Mouse (Mus musculus): ENCODE data around the gene Zfp60.
"Not testable (repeated sequence)": the region's sequence is repeated elsewhere in the genome, so short reads cannot be mapped to it uniquely, and the experiment has no call there.

The Zfp60 gene

DNA sequence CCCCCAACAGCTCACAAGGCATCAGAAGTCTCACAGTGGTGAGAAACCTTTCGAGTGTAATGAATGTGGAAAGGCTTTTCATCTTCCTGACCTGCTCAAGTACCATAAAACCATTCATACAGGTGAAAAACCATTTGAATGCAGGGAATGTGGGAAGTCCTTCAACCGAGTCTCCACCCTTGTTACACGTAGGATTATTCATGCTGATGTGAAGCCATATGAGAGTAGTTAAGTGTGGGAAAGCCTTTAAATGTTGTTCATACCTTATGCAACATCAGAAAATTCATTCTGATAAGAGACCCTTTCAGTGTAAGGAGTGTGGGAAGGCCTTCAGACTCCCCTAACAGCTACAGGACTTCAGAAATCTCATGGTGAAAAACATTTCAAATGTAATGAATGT is 62.7 kb downstream of the Zfp60 start:
- not testable (repeated sequence) for DNase-seq (ENCODE audit: low spot score in 2 of 2)

DNA sequence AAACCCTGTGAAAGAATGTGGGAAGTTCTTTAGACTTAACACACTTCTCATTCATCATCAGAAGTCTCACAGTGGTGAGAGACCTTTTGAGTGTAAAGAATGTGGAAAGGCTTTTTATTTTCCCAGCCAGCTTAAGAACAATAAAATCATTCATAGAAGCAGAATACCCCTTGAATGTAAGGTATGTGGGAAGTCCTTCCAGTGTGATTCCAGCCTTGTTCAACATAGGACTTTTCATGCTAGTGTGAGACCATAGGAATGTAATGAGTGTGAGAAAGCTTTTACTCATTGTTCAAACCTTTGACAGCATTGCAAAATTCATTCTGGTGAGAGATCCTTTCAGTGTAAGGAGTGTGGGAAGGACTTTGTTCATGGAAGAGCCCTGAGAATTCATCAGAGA is 63.4 kb downstream of the Zfp60 start:
- DNase-seq (ENCODE audit: low spot score in 2 of 2): no peak

DNA sequence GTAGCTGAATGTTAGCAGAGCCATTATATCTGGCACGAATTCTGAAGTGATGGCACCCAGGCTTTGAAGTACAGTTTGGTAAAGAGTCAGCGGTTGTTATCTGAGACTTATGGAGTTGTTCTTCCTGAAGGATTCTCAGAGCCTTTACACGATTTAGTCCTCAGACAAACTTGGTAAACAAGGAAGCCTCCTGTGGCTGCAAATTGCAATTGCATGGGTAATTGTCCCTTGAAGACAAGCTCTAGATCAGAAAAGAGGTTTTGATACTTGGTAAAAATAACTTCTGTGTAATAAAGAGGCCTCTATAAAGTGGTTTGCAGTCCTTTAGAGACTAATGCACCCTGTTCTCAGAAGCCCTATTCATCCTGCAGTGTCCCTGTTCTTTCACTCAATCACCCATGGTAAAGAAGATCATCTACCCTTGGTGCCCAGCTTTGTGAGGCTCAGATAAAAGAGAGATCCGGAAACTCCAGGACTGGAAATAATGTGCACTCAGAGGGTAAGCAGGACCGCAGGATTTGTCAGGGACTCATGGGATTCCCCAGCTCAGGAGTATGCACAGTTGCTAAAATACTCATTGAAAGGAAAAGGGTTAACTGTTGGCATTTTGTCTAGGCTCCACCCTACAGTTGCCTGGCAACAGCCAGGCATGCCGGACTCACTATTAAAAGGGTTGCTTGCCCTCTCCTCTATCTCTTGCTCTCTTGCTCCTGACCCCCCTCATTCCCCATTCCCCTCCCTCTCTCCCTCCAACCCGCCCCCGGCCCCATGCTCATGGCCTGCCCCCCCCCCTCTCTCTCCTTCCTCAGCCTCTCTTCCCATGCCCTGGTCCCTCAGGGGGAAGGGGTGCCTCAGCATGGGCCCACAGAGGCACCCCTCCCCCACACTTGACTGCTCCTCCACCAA is 67.0 kb downstream of the Zfp60 start:
- no peak for DNase-seq (ENCODE audit: low spot score in 2 of 2)

DNA sequence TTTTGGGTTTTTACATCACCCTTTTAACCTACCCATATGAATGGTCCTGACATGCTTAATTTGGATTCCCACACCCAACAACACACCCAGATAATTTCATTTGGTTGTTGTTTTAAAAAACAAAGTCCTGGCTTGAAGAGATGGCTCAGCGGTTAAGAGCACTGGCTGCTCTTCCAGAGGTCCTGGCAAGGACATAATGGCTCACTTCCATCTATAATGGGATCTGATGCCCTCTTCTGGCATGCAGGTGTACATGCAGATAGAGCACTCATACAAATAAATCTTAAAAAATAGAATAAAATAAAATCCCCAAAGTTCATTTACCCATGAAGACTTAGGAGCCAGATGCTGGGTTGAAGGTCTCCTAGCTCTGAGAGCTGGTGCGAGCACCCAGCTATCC is 69.9 kb downstream of the Zfp60 start:
- no peak for DNase-seq (ENCODE audit: low spot score in 2 of 2)

DNA sequence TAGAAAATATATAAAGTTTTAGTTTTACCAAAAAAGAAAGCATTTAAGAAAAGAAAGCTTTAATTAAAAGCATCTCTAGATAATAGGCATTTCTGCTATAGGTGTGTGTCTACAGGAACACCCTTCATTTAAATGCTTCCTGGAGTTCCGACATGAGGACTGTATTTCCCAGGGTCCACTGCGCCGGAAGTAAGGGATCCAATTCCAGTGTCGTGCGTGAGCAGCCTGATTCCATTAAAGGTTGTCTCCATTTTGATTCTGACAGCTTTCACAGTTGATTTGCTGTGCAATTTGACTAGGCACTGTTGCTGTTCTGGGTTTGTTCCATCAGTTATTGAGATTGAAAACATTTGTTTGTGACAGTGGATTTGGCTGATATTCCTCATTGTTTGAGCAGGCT is 71.8 kb downstream of the Zfp60 start:
- no peak for DNase-seq (ENCODE audit: low spot score in 2 of 2)

Measured in spleen, postnatal 10 days (tissue).